Mouse (Mus musculus) ES-CJ7 (cell line): ENCODE measurements around the gene 2010111I01Rik.
"Not testable (repeated sequence)": the region's sequence is repeated elsewhere in the genome, so short reads cannot be mapped to it uniquely, and the experiment has no call there.

Experiments
- DNase-seq: peaks from one replicate; pipeline ENCODE4 v3.0.0; 2011; ENCODE audit warnings: low read depth, low spot score

The 2010111I01Rik gene

GRCm38 (mm10) chr13:62955997-62956396 lies 8.7 kb upstream of the 2010111I01Rik start:
- no peak for DNase-seq

GRCm38 (mm10) chr13:62956776-62957175 lies 7.9 kb upstream of the 2010111I01Rik start:
- DNase-seq = no peak

DNA sequence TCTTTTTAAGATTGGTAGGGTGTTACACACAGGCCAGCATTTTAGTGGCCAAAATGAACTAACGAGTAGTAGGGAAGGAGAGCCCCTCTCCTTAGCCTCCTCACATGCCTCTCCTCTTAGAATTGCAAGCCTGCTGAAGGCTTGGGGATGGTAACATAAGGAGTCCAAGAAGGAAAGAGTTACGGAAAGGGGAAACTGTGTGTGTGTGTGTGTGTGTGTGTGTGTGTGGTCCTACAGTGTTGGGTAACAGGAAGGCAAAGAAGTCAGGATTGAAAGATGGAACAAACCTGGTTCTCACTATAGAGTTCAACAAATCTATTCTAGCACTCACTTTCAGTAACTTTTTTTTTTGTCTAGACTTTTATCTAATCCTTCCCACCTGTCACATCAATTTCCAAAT lies 1.3 kb upstream of the 2010111I01Rik start:
- DNase-seq = no peak

- DNase-seq = no peak
Measured at GRCm38 (mm10) chr13:62968223-62968622, 3.5 kb downstream of the 2010111I01Rik start.

- no peak for DNase-seq
Measured at GRCm38 (mm10) chr13:62970515-62971269, 6.0 kb downstream of the 2010111I01Rik start.

GRCm38 (mm10) chr13:62972403-62972802 lies 7.7 kb downstream of the 2010111I01Rik start:
- DNase-seq = no peak

DNA sequence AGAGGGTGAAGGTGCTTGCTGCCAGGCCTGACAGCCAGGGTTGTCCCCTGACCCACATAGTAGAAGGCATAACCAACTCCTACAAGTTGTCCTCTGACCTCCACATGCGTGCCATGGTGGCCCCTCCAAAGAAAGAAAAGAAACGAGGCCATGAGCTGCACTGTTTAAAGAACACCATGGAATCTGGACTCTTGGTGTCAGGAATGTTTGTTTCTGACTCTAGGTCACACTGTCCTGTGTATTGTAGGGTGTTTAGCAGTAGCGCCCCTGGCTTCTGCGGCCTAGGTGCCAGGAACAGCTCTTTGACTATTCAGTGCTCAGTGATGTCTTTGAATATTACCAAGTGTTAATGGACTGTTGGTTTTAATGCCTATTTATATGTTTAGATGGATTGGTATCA lies 8.4 kb downstream of the 2010111I01Rik start:
- no peak for DNase-seq

GRCm38 (mm10) chr13:62978104-62978503 lies 13.4 kb downstream of the 2010111I01Rik start:
- DNase-seq = no peak

GRCm38 (mm10) chr13:62978784-62979183 lies 14.1 kb downstream of the 2010111I01Rik start:
- no peak for DNase-seq

GRCm38 (mm10) chr13:62979215-62979614 lies 14.5 kb downstream of the 2010111I01Rik start:
- DNase-seq = no peak

- no peak for DNase-seq
Measured at GRCm38 (mm10) chr13:62980131-62980530, 15.4 kb downstream of the 2010111I01Rik start.

GRCm38 (mm10) chr13:62984485-62984884 lies 19.8 kb downstream of the 2010111I01Rik start:
- DNase-seq = no peak

DNA sequence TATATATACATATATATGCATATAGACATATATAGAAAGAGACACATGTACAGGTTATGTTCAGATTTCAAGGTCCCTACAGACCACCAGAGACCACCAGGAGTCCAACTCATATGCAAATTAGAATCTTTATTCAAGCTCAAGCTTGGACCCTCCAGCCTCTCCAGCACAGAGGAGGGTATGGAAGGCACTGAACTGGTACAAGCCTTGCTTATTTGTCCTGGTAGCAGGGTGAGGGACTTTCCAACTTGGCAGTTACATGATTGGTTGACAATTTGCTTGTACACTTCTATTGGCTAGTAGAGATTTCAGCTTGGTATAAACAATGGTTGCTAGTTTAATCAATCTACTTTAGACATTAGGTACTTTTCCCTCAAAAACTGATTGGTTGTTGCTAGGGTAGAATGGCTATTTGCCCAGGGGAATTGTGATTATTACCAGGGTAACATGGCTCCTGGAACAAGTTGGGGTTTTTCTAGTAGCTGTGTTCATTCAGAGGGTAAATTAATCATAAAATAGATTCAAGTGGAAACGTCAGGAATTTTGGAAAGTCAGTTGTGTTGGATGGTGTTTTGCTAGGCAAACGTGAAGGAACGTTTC lies 25.3 kb downstream of the 2010111I01Rik start:
- DNase-seq = no peak

DNA sequence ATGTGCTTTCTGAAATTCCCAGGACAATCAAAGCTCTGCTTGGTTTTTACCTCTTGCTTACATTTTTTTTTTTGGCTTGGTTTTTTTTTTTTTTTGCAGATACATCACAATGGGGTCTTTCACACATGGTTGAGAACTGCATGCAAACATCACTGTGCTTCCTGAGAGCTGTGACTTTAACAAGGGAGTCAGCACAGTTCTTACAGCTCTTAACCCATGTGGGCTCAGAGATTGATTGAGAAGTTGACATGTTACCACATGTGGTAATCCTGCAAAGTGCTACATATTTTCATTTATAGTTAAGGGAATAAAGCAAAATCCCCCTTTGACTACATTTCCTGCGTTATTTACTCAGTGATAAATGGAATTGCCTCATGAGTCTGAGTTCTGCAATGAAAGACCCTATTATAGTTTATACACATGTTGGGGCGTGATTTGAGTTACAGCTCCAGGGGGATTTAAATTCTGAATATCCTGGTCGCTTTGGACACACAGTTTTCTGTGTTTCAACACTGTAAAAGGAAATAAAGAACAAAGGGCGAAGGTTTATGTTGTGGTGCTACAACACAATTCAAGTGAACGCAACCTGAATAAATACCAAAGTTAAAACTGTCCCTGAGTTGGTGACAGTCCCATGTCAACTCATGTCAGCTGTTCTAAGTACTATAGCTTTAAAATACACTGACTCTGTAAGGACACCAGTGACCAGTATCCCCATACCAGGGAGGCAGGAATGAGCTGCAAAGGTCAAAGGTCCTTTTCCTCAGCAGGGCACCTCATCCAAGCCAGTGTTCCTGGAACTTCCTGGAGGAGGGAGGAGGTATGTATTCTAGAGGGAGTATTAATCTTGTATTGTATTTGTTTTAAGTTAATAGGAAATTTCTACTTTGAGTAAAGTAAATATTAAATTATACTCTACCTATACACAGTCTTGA lies 29.1 kb downstream of the 2010111I01Rik start:
- no peak for DNase-seq

DNA sequence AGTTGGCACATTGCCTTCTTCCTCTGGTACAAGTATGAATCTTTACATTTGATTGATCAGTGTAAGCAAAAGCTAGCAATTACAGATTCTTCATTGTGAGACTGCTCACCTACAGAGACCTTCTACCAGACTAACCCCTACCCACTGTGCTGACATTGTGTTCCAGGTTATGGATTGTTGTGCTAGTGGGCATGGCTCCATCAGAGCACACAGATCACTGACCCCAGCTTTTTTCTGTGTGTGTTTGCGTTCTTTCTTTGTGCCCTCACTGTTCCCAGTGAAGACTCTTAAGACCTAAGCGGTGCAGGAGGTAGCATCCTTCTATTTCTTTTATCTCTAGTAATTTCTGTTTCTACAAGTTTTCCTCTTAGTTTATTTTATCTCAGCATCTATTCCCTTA lies 32.1 kb downstream of the 2010111I01Rik start:
- no peak for DNase-seq

- not testable (repeated sequence) for DNase-seq
Measured at GRCm38 (mm10) chr13:63007491-63007890, 42.8 kb downstream of the 2010111I01Rik start.

DNA sequence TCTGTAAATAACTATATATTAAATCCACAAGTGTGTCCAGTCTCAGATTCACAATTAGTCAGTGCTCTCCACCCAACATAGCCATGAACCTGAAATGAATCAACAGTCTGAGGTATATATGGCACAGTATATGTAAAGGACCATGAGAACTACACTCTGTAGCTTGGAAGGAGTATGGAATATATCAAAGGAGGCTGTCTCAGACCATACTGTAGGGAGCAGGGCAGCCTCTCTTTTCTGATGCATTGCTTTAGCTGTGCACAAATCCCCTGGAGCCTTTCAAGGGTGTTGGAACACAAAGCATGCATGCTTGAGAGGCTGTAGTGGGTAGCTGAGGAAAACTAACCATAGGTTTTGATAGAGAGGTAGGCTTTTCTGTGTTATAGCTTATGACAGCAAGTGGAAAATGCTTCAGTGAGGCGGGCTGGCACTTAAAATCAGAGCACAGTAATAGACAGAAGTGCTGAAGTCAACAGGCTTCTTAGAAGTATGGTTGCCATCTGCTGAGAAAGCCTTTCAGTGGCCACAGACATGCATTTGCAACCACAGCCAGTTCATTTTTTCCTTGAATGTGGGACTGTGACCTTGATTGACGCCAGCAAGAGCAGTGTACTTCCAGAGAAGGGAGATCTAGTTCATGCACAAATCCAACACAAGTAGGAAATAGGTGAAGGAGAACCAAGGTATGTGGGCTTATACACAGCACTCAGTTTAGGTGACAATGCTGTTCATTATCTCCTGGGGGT lies 45.8 kb downstream of the 2010111I01Rik start:
- DNase-seq = no peak

- no peak for DNase-seq
Measured at GRCm38 (mm10) chr13:63014353-63014752, 49.7 kb downstream of the 2010111I01Rik start.

GRCm38 (mm10) chr13:63015362-63015761 lies 50.7 kb downstream of the 2010111I01Rik start:
- DNase-seq = no peak

GRCm38 (mm10) chr13:63016056-63016455 lies 51.4 kb downstream of the 2010111I01Rik start:
- no peak for DNase-seq
